Mouse (Mus musculus): ENCODE measurements around the gene Sept9. TPM values are rescaled to one million over a fixed set of nuclear protein-coding genes. Genes with fewer than 3 reads are reported as not detected.

Gene Sept9
- polyA plus RNA-seq, 1 experiment from 2014 or later, result 105 TPM

- ATAC-seq (ENCODE audit: low read depth), result peak; percentile 73; the same call in 1 of the 2 replicates
- H3K27ac ChIP-seq (replicated peaks), result no peak overlapping the region
- no peaks in the 10 kb centered on the region for H3K9me3 ChIP-seq
- no peak overlapping the region for H3K9ac ChIP-seq
- H3K27me3 ChIP-seq, result no peaks in the 10 kb centered on the region
- no peaks in the 10 kb centered on the region for H3K4me1 ChIP-seq (replicated peaks)
- H3K36me3 ChIP-seq, result peaks cover 92% of the 10 kb centered on the region
- WGBS, result 37% methylated on average over 8 of the region's 8 CpGs
- H3K4me3 ChIP-seq, result no peak overlapping the region
- no peak overlapping the region for H3K4me2 ChIP-seq
Observed at GRCm38 (mm10) chr11:117357916-117358639, 158.6 kb downstream of the Sept9 start.

GRCm38 (mm10) chr11:117359161-117359560, 159.7 kb downstream of the Sept9 start:
- peaks cover 81% of the 10 kb centered on the region for H3K36me3 ChIP-seq

GRCm38 (mm10) chr11:117359870-117360269, 160.4 kb downstream of the Sept9 start:
- Histone ChIP-seq H3K4me3 (no peak overlapping the region), H3K36me3 (peaks cover 74% of the 10 kb centered on the region), H3K27me3 (no peaks in the 10 kb centered on the region), H3K9ac (no peak overlapping the region), H3K9me3 (no peaks in the 10 kb centered on the region), H3K4me1 (replicated peaks) (no peaks in the 10 kb centered on the region), H3K4me2 (no peak overlapping the region), H3K27ac (replicated peaks) (no peak overlapping the region)
- 73% methylated on average over 5 of the region's 5 CpGs for WGBS
- no peak for ATAC-seq (ENCODE audit: low read depth)

More at GRCm38 (mm10) chr11:117359161-117359560, 159.7 kb downstream of the Sept9 start:
- H3K4me2 ChIP-seq, result no peak overlapping the region
- H3K4me3 ChIP-seq, result no peak overlapping the region
- no peaks in the 10 kb centered on the region for H3K4me1 ChIP-seq (replicated peaks)
- no peaks in the 10 kb centered on the region for H3K9me3 ChIP-seq
- WGBS, result 86% methylated on average over 10 of the region's 10 CpGs
- no peak overlapping the region for H3K27ac ChIP-seq (replicated peaks)
- no peak for ATAC-seq (ENCODE audit: low read depth)
- H3K27me3 ChIP-seq, result no peaks in the 10 kb centered on the region
- H3K9ac ChIP-seq, result no peak overlapping the region

- H3K36me3 ChIP-seq, result peaks cover 67% of the 10 kb centered on the region
- H3K9me3 ChIP-seq, result no peaks in the 10 kb centered on the region
- H3K4me2 ChIP-seq, result no peak overlapping the region
- ATAC-seq (ENCODE audit: low read depth), result no peak
- H3K27ac ChIP-seq (replicated peaks), result no peak overlapping the region
- H3K27me3 ChIP-seq, result no peaks in the 10 kb centered on the region
- WGBS, result 82% methylated on average over 7 of the region's 7 CpGs
- no peak overlapping the region for H3K4me3 ChIP-seq
- no peaks in the 10 kb centered on the region for H3K4me1 ChIP-seq (replicated peaks)
- no peak overlapping the region for H3K9ac ChIP-seq
Observed at GRCm38 (mm10) chr11:117360561-117360960, 161.1 kb downstream of the Sept9 start.

GRCm38 (mm10) chr11:117362307-117362706, 162.8 kb downstream of the Sept9 start:
- Histone ChIP-seq H3K4me1 (replicated peaks) (no peaks in the 10 kb centered on the region), H3K36me3 (peaks cover 50% of the 10 kb centered on the region), H3K27me3 (no peaks in the 10 kb centered on the region), H3K4me2 (no peak overlapping the region), H3K9ac (no peak overlapping the region), H3K27ac (replicated peaks) (no peak overlapping the region), H3K4me3 (no peak overlapping the region), H3K9me3 (no peaks in the 10 kb centered on the region)
- no peak for ATAC-seq (ENCODE audit: low read depth)
- WGBS, result 88% methylated on average over 2 of the region's 2 CpGs

- Histone ChIP-seq H3K4me3 (no peak overlapping the region), H3K27ac (replicated peaks) (no peak overlapping the region), H3K36me3 (peaks cover 37% of the 10 kb centered on the region), H3K27me3 (no peaks in the 10 kb centered on the region), H3K4me2 (no peak overlapping the region), H3K9me3 (no peaks in the 10 kb centered on the region), H3K9ac (no peak overlapping the region), H3K4me1 (replicated peaks) (no peaks in the 10 kb centered on the region)
- 67% methylated on average over 3 of the region's 3 CpGs for WGBS
- ATAC-seq (ENCODE audit: low read depth), result no peak
Observed at GRCm38 (mm10) chr11:117363918-117364317, 164.5 kb downstream of the Sept9 start.

GRCm38 (mm10) chr11:117366426-117366825, 167.0 kb downstream of the Sept9 start:
- 15% methylated on average over 3 of the region's 3 CpGs for WGBS
- Histone ChIP-seq H3K4me2 (no peak overlapping the region), H3K4me1 (replicated peaks) (0 out of 2 replicates have a peak, but pooled peaks cover 7% of the 10 kb centered on the region), H3K9ac (no peak overlapping the region), H3K4me3 (no peak overlapping the region), H3K9me3 (no peaks in the 10 kb centered on the region), H3K27me3 (no peaks in the 10 kb centered on the region), H3K27ac (replicated peaks) (no peak overlapping the region), H3K36me3 (peaks cover 13% of the 10 kb centered on the region)
- no peak for ATAC-seq (ENCODE audit: low read depth)

GRCm38 (mm10) chr11:117366861-117367357, 167.4 kb downstream of the Sept9 start:
- no peaks in the 10 kb centered on the region for H3K27me3 ChIP-seq
- H3K27ac ChIP-seq (replicated peaks), result no peak overlapping the region
- 0 out of 2 replicates have a peak, but pooled peaks cover 7% of the 10 kb centered on the region for H3K4me1 ChIP-seq (replicated peaks)
- H3K9ac ChIP-seq, result no peak overlapping the region
- H3K36me3 ChIP-seq, result peaks cover 9% of the 10 kb centered on the region
- WGBS, result 80% methylated on average over 7 of the region's 7 CpGs
- no peak overlapping the region for H3K4me2 ChIP-seq
- no peak for ATAC-seq (ENCODE audit: low read depth)
- no peak overlapping the region for H3K4me3 ChIP-seq
- H3K9me3 ChIP-seq, result no peaks in the 10 kb centered on the region

- no peak overlapping the region for H3K4me2 ChIP-seq
- H3K9ac ChIP-seq, result 0 out of 2 replicates have a peak overlapping the region, but pooled peaks have one; percentile 26
- no peak overlapping the region for H3K27ac ChIP-seq (replicated peaks)
- no peak overlapping the region for H3K4me3 ChIP-seq
- no peak for ATAC-seq (ENCODE audit: low read depth)
- 0 out of 2 replicates have a peak, but pooled peaks cover 7% of the 10 kb centered on the region for H3K4me1 ChIP-seq (replicated peaks)
- no peaks in the 10 kb centered on the region for H3K27me3 ChIP-seq
- WGBS, result 90% methylated on average over 6 of the region's 6 CpGs
- no peaks in the 10 kb centered on the region for H3K9me3 ChIP-seq
- H3K36me3 ChIP-seq, result no peaks in the 10 kb centered on the region
Observed at GRCm38 (mm10) chr11:117367937-117368336, 168.5 kb downstream of the Sept9 start.

GRCm38 (mm10) chr11:117369347-117369746, 169.9 kb downstream of the Sept9 start:
- no peak for ATAC-seq (ENCODE audit: low read depth)
- 86% methylated on average over 5 of the region's 5 CpGs for WGBS
- Histone ChIP-seq H3K4me2 (no peak overlapping the region), H3K9ac (no peak overlapping the region), H3K9me3 (no peaks in the 10 kb centered on the region), H3K4me3 (no peak overlapping the region), H3K27me3 (no peaks in the 10 kb centered on the region), H3K27ac (replicated peaks) (no peak overlapping the region), H3K36me3 (no peaks in the 10 kb centered on the region), H3K4me1 (replicated peaks) (0 out of 2 replicates have a peak, but pooled peaks cover 12% of the 10 kb centered on the region)

GRCm38 (mm10) chr11:117370262-117370850, 170.9 kb downstream of the Sept9 start:
- no peaks in the 10 kb centered on the region; the same call in 1 of the 2 replicates for H3K27me3 ChIP-seq
- no peak overlapping the region for H3K9ac ChIP-seq
- no peak overlapping the region for H3K4me2 ChIP-seq
- 0 out of 2 replicates have a peak, but pooled peaks cover 12% of the 10 kb centered on the region for H3K4me1 ChIP-seq (replicated peaks)
- H3K4me3 ChIP-seq, result no peak overlapping the region
- no peaks in the 10 kb centered on the region for H3K9me3 ChIP-seq
- WGBS, result 64% methylated on average over 5 of the region's 5 CpGs
- no peak overlapping the region for H3K27ac ChIP-seq (replicated peaks)
- ATAC-seq (ENCODE audit: low read depth), result no peak
- no peaks in the 10 kb centered on the region for H3K36me3 ChIP-seq

GRCm38 (mm10) chr11:117372537-117372936, 173.1 kb downstream of the Sept9 start:
- WGBS, result 93% methylated on average over 10 of the region's 10 CpGs

More at GRCm38 (mm10) chr11:117372537-117372936, 173.1 kb downstream of the Sept9 start:
- Histone ChIP-seq H3K9me3 (no peaks in the 10 kb centered on the region), H3K9ac (no peak overlapping the region), H3K27ac (replicated peaks) (no peak overlapping the region), H3K36me3 (no peaks in the 10 kb centered on the region), H3K27me3 (no peaks in the 10 kb centered on the region; the same call in 1 of the 2 replicates), H3K4me2 (no peak overlapping the region), H3K4me1 (replicated peaks) (0 out of 2 replicates have a peak, but pooled peaks cover 12% of the 10 kb centered on the region), H3K4me3 (no peak overlapping the region)
- no peak for ATAC-seq (ENCODE audit: low read depth)
